Mouse (Mus musculus) cerebellum, postnatal 36 days (tissue): Measurements from ENCODE around the gene Gm37240.

Experiments used
- DNase-seq, 2 experiments: peaks; one replicate each; pipeline ENCODE4 v3.0.0; 2021 to 2022; ENCODE audit warnings: mixed read lengths in 2 of 2

The Gm37240 gene

DNA sequence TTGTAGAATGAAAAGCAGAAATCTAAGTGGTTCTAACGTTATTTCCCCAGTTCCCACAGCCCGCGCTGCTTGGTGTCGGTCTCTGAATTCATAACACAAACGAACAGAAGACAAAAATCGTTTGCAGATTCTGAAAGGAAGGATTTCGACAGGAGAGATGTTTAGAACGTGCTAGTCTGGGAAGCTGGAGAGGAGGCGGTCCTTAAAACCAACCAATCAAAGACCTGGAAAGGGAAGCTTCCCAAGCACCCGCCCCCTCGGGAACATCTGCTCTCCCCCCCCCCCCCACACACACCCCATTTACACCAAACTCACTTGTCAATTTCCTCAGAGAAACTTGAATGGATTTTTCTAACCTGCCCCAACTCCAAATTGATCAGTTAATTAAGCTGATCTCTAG is 780.4 kb downstream of the Gm37240 start:
- DNase-seq, result no peak

DNA sequence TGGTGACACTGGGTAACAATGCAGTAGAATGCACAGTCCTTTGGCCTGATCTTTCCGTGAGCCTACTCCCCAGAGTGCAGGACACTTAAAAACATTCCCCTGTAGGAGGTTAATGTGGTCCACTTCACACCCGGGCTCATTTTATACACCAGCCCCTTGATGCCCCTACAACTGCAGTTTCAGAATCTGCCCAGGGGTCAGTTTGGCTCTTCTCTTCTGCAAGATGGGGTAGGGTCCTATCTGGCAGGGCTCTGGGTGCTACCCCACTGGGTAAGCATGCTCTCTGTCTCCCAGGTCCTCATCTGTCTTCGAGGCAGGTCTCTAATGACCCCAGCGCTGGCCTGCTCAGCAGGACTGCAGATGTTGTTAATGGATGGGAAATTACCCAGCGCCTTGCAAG is 783.0 kb downstream of the Gm37240 start:
- DNase-seq, result no peak

- DNase-seq, result no peak
These were observed 806.3 kb downstream of the Gm37240 start for GRCm38 (mm10) chr3:85080882-85081558.

DNA sequence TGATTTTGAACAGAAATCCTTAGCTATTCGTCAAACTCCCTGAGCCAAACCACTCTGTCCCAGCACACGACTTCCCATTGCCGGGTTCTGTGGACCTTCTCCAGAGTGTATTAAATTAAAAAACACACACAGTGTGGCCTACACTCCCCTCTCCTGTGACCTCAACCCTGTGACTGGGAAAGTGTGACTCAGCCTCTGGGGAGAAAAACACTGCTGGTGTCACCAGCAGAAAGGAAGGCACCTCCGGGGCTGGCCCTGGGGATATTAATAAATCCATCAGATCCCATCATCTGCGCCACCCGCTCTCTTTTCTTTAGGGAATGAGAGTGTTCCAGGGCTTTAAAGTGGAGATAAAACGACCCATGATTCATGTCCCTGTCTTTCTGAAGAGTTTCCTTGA is 823.2 kb downstream of the Gm37240 start:
- no peak for DNase-seq

- DNase-seq, result no peak
These were observed 827.2 kb downstream of the Gm37240 start for GRCm38 (mm10) chr3:85060153-85060552.

DNA sequence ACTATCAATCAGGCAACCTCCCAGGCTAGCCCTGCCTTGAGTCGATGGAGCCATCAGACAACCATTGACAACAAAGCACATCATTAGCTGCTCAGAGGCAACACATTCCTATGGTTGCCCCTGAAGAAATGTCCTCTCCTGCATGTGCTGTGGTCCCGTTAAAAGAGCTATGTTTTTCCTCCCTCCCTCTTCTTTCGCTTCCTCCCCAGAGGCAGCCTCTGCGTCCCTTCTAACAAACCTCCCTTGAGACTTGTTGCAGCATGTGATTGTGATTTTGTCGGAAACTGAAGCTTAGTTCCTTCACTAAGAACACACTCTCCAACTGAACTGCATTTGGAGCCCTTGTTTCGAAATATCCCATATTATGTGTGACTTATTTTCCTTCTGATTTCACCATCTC is 830.1 kb downstream of the Gm37240 start:
- DNase-seq, result no peak

- no peak for DNase-seq
These were observed 833.8 kb downstream of the Gm37240 start for GRCm38 (mm10) chr3:85053526-85053925.

DNA sequence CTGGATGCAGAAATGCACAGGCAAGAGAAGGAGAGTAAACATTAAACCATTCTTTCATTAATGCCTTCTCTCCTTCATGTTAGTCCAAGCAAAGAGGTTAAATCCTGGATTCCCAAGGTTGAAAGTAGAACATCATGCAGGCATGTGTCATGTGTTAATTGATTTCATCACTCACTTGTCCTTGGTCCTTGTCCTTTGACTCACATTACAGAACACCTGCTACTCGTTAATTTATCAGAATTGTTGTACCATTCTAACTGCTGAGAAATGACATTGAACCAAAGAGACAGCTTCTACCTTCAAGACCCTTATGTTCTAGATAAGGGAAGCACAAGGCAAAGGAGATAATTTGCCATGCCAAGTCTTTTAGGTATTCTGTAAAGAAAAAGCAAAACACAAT is 835.1 kb downstream of the Gm37240 start:
- no peak for DNase-seq

- no peak for DNase-seq
These were observed 838.7 kb downstream of the Gm37240 start for GRCm38 (mm10) chr3:85048569-85048968.

- no peak for DNase-seq
These were observed 843.6 kb downstream of the Gm37240 start for GRCm38 (mm10) chr3:85043679-85044218.

GRCm38 (mm10) chr3:85042126-85042525 is 845.2 kb downstream of the Gm37240 start:
- DNase-seq, result peak; percentile 29 to 41

DNA sequence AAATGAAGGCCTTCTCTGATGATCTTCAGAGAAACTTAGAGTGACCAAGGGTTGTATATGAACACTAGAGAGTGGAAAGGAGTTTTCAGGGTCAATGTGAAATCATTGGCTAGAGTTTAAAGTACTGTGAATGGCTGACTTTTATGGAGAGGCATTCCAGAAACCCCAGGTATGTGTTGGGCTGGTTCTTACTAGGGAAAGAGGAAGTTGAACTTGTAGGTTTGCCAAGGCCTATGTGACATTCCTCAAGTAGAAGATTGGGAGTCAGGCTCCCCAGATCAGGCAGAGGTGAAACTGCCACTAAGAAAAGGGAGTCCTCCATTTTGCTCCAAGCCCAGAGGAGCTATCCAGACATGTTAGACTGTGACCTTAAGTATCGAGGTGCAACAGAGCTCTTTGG is 858.2 kb downstream of the Gm37240 start:
- no peak for DNase-seq

GRCm38 (mm10) chr3:85024817-85025705 is 862.3 kb downstream of the Gm37240 start:
- DNase-seq, result no peak

DNA sequence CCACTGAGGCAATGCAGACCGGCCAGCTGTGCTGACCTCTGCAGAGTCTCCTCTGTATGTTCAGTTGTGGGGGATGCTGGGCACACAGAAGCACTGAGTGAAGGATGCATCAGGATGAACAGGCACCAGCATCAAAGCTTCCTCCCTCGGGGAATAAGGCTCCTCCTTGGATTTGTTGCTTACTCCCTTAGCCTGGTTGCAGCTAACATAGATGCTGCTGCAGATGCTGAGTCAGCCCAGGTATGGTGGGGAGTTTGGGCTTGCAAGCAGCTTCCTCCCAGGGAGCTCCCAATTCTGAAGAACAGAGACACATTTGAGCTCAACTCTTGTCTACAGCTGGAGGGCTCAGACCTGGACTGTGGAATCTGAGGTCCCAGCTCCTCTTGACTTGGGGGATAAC is 863.1 kb downstream of the Gm37240 start:
- no peak for DNase-seq

DNA sequence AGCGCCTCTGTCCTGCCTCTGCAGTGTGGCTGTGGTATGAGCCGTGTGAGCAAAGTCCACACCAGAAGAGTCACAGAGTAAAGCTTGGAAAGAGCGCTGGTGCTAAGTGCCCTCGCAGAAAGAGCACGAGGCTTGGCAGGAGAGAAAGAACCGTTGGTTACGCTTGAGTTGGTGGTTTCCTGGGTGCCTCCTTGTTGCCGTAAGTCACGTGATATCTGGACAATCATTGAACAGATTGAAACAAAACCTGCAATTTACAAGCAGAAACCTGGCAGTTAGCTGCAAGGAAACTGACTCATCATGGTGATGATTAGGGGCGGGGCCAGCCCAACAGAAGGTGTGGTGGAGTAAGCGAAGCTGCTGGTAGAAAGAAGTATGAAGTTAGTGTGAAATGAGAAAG is 864.5 kb downstream of the Gm37240 start:
- DNase-seq, result no peak

GRCm38 (mm10) chr3:85021816-85022215 is 865.5 kb downstream of the Gm37240 start:
- DNase-seq, result no peak

GRCm38 (mm10) chr3:85020137-85020536 is 867.2 kb downstream of the Gm37240 start:
- no peak for DNase-seq

- DNase-seq, result peak; percentile 19 to 31
These were observed 871.7 kb downstream of the Gm37240 start for GRCm38 (mm10) chr3:85015667-85016066.

DNA sequence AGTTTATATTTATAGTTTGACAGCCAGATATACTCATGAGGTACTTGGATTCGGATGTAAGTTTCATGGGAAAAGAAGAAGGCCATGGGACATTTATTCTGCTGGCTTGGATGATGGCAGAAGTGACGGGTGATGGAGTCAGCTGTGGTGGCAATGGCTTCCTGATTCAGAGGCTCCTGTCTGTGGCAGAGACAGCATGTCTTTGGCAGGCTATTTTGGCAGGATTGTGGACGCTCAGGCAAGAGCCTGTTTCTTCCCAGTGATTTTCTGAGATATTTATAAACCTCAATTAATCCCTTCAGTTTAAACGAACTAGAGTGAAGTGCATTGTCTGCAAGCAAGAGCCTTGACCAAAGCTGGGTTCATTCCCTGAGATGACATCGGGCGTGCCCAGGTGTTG is 874.4 kb downstream of the Gm37240 start:
- peak in 1 of 2 experiments; percentile 26 for DNase-seq

- DNase-seq, result no peak
These were observed 882.1 kb downstream of the Gm37240 start for GRCm38 (mm10) chr3:85005257-85005656.

DNA sequence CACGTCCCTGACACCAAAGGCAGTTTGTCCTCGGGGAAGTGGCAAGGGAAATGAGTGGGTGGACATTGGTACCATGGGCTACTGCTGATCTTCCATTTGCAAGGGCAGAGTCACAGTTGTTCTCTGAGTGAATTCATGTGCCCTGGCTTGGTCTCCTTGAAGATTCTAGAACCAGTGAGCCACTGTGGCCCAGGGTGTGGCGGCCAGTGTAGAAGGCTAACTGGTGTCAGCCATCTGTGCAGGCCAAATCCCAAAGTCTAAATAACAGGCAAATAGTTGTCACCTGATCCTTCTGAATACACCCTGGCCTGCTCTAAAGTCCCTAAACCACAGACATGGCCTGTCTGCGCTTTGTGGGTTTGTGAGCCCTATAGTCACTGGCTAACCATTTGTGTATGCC is 898.4 kb downstream of the Gm37240 start:
- DNase-seq, result no peak

GRCm38 (mm10) chr3:84985121-84985625 is 902.1 kb downstream of the Gm37240 start:
- DNase-seq, result no peak

DNA sequence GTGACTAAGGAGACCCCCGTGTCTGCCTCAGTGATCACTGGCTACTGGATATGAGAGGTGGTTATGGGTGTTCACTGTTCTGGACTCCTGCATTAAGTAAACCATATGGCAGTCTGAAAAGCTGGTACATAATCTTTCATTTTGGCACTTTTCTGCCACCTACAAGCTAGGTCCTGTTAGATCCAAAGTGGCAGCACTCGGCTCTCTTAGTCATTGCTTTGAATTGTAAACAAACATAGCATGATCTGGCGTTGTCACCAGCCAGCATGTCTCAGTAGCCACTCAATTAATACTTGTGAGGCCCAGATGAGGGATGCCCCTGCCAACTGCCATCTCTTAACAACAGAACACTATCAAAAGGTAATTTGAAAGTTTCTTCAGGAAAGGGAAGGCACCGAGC is 904.6 kb downstream of the Gm37240 start:
- no peak for DNase-seq

- DNase-seq, result no peak
These were observed 907.2 kb downstream of the Gm37240 start for GRCm38 (mm10) chr3:84980158-84980557.
